Mouse (Mus musculus) liver, embryonic 14.5 days (tissue): ENCODE results near the gene Tmcc3.

Source experiments
- CTCF ChIP-seq: IDR thresholded peaks from 2 replicates; pipeline ENCODE4 v1.5.1; 2016; ENCODE audit warnings: antibody characterized with exemption, low read depth, control low read depth
- EP300 ChIP-seq: IDR thresholded peaks from 2 replicates; pipeline ENCODE4 v1.6.1; 2016; ENCODE audit warnings: antibody characterized with exemption, low read depth

DNA sequence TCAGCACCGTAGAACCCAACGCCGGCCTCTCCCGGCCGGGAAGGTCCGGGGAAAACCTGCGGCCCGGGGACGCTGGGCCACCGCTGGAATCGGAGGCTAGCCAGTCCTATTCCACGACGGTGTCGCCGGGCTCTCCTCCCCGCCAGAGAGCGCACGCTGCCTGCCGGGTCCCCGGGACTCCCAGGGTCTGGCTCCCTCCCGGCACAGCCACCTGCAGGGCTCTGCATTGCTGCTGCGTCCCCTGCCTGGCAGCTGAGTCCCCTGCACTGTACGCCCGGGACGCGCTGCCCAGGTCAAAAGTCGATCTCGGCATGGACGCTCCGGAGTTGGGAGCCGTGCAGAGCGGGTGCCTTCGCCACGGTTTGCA, 203.4 kb downstream of the Tmcc3 start:
- TF ChIP-seq CTCF (peak; percentile 63), EP300 (no peak)
